Mouse (Mus musculus) midbrain, postnatal 0 days (tissue): ENCODE results near the gene Methig1. TPM values are rescaled to one million over a fixed set of nuclear protein-coding genes. Genes with fewer than 3 reads are reported as not detected.

ENCODE experiments used
- ATAC-seq: fragments of 200-750 bp; cut with Nextera tagmentation; 2 replicates; pipeline ENCODE4 v1.8.0; 2017; ENCODE audit warnings: moderate number of reproducible peaks, mild to moderate bottlenecking, moderate TSS enrichment, moderate library complexity; ENCODE audit not compliant: low FRiP score
- DNase-seq: peaks from one replicate; pipeline ENCODE4 v3.0.0-alpha.2; 2015; ENCODE audit warnings: low spot score
- H3K27ac ChIP-seq: fragments of 300-500 bp; sonication (generic); 2 replicates; pipeline ENCODE4 v1.5.1; 2014; ENCODE audit warnings: low read depth, mild to moderate bottlenecking, low read length, mixed read lengths
- H3K27me3 ChIP-seq: fragments of 300-500 bp; sonication (generic); 2 replicates; pipeline ENCODE4 v1.6.1; 2014; ENCODE audit warnings: low read length, control low read depth, mixed read lengths; ENCODE audit not compliant: insufficient read depth
- H3K36me3 ChIP-seq: fragments of 300-500 bp; sonication (generic); 2 replicates; pipeline ENCODE4 v1.6.1; 2014; ENCODE audit warnings: low read length, control low read depth, mixed read lengths; ENCODE audit not compliant: insufficient read depth
- H3K4me1 ChIP-seq: fragments of 300-500 bp; sonication (generic); 2 replicates; pipeline ENCODE4 v1.6.1; 2014; ENCODE audit warnings: mild to moderate bottlenecking, control low read depth, antibody characterized with exemption, low read length, mixed read lengths; ENCODE audit not compliant: insufficient read depth
- H3K4me2 ChIP-seq: fragments of 300-500 bp; sonication (generic); 2 replicates; pipeline ENCODE4 v1.6.1; 2014; ENCODE audit warnings: low read depth, mild to moderate bottlenecking, low read length, mixed read lengths; ENCODE audit not compliant: poor library complexity, severe bottlenecking
- H3K4me3 ChIP-seq: fragments of 300-500 bp; sonication (generic); 2 replicates; pipeline ENCODE4 v1.5.1; 2014; ENCODE audit warnings: low read depth, mild to moderate bottlenecking, low read length, moderate library complexity
- H3K9ac ChIP-seq: fragments of 300-500 bp; sonication (generic); replicated peaks from 2 replicates; pipeline ENCODE4 v1.6.1; 2014; ENCODE audit warnings: mild to moderate bottlenecking, low read length, moderate library complexity, mixed read lengths; ENCODE audit not compliant: poor library complexity, severe bottlenecking
- H3K9me3 ChIP-seq: fragments of 300-500 bp; sonication (generic); 2 replicates; pipeline ENCODE4 v1.6.1; 2016; ENCODE audit warnings: low read length, control low read depth
- CTCF ChIP-seq: IDR thresholded peaks from 2 replicates; pipeline ENCODE4 v1.5.1; 2016; ENCODE audit warnings: antibody characterized with exemption, mild to moderate bottlenecking
- WGBS: fragments of 180-500 bp; shearing (Covaris S2); extraction: QIAGEN DNeasy Blood & Tissue Kit; methylation state at CpG from one replicate; pipeline ENCODE4 v1.1.7; 2014; 5-methylcytosine and 5-hydroxymethylcytosine counted together
- polyA plus RNA-seq: library from polyadenylated mRNA; unstranded; fragments of >200 nt; fragmentation: Nextera tagmentation; extraction: Ambion mirVana; gene quantifications from 2 replicates; pipeline ENCODE4 v1.2.1, GENCODE M21; 2015
- total RNA-seq: library from RNA; depleted of rRNA; stranded (reverse); fragments of >200 nt; gene quantifications from 2 replicates; pipeline ENCODE4 v1.2.3, GENCODE M21; 2014

Gene Methig1
- total and polyA plus RNA-seq, 2 experiments from 2014 or later = not detected

- Histone ChIP-seq H3K27me3 (peaks cover 15% of the 10 kb centered on the region), H3K4me1 (peaks cover 13% of the 10 kb centered on the region; the same call in 1 of the 2 replicates), H3K27ac (peak overlapping the region; percentile 58), H3K36me3 (no peaks in the 10 kb centered on the region), H3K4me3 (peak overlapping the region; percentile 85), H3K9me3 (no peaks in the 10 kb centered on the region), H3K9ac (peak overlapping the region; percentile 85), H3K4me2 (peak overlapping the region; percentile 91)
- ATAC-seq (peak; percentile 68), DNase-seq (no peak)
- no peak for TF ChIP-seq CTCF
- under 1% methylated on average over 36 of the region's 44 CpGs for WGBS
Observed at GRCm38 (mm10) chr15:100422476-100422875, 69.5 kb downstream of the Methig1 start.

GRCm38 (mm10) chr15:100422899-100423860 is 70.2 kb downstream of the Methig1 start:
- TF ChIP-seq CTCF = no peak
- ATAC-seq (peak; percentile 97), DNase-seq (peak; percentile 96)
- no peaks in the 10 kb centered on the region for H3K36me3 ChIP-seq
- WGBS = 1% methylated on average over 64 of the region's 65 CpGs
- no peaks in the 10 kb centered on the region for H3K9me3 ChIP-seq
- 0 out of 2 replicates have a peak overlapping the region, but pooled peaks have one; percentile 58 for H3K27ac ChIP-seq
- H3K27me3 ChIP-seq = peaks cover 15% of the 10 kb centered on the region
- H3K4me3 ChIP-seq = peak overlapping the region; percentile 85
- peak overlapping the region; percentile 85 for H3K9ac ChIP-seq
- H3K4me2 ChIP-seq = peak overlapping the region; percentile 91
- H3K4me1 ChIP-seq = peaks cover 13% of the 10 kb centered on the region; the same call in 1 of the 2 replicates

- H3K4me3 ChIP-seq = peak overlapping the region; percentile 85
- TF ChIP-seq CTCF = peak; percentile 15; the same call in 1 of the 2 replicates
- no peak overlapping the region for H3K27ac ChIP-seq
- H3K36me3 ChIP-seq = no peaks in the 10 kb centered on the region
- H3K9me3 ChIP-seq = no peaks in the 10 kb centered on the region
- WGBS = 2% methylated on average over 14 of the region's 14 CpGs
- H3K27me3 ChIP-seq = peaks cover 15% of the 10 kb centered on the region
- DNase-seq = no peak
- H3K4me2 ChIP-seq = peak overlapping the region; percentile 91
- peak overlapping the region; percentile 48; the same call in 1 of the 2 replicates for H3K9ac ChIP-seq
- peaks cover 13% of the 10 kb centered on the region; the same call in 1 of the 2 replicates for H3K4me1 ChIP-seq
- no peak for ATAC-seq
Observed at GRCm38 (mm10) chr15:100423916-100424315, 71.0 kb downstream of the Methig1 start.

GRCm38 (mm10) chr15:100424396-100425122 is 71.6 kb downstream of the Methig1 start, which contains the start of gene Slc11a2:
Slc11a2 (minus strand) TSS chr15:100425072.
- no peak for DNase-seq

GRCm38 (mm10) chr15:100428296-100428905 is 75.5 kb downstream of the Methig1 start:
- H3K36me3 ChIP-seq = no peaks in the 10 kb centered on the region
- no peak for ATAC-seq
- no peak overlapping the region for H3K9ac ChIP-seq
- WGBS = 87% methylated on average over 13 of the region's 13 CpGs
- no peak for TF ChIP-seq CTCF
- H3K9me3 ChIP-seq = no peaks in the 10 kb centered on the region
- no peak overlapping the region for H3K27ac ChIP-seq
- no peak for DNase-seq
- no peak overlapping the region for H3K4me2 ChIP-seq
- no peak overlapping the region for H3K4me3 ChIP-seq
- H3K4me1 ChIP-seq = no peaks in the 10 kb centered on the region
- peaks cover 15% of the 10 kb centered on the region for H3K27me3 ChIP-seq

More at GRCm38 (mm10) chr15:100424396-100425122, 71.6 kb downstream of the Methig1 start, which contains the start of gene Slc11a2:
- Histone ChIP-seq H3K27me3 (peaks cover 15% of the 10 kb centered on the region), H3K4me2 (peak within 1 kb of the TSS; percentile 91), H3K27ac (no peak within 1 kb of the TSS), H3K4me3 (peak within 1 kb of the TSS; percentile 85), H3K4me1 (peaks cover 13% of the 10 kb centered on the region; the same call in 1 of the 2 replicates), H3K9me3 (no peaks in the 10 kb centered on the region), H3K36me3 (no peaks in the 10 kb centered on the region), H3K9ac (peak within 1 kb of the TSS; percentile 48; the same call in 1 of the 2 replicates)
- no peak for ATAC-seq
- 29% methylated on average over 17 of the region's 17 CpGs for WGBS
- TF ChIP-seq CTCF = no peak
